Mouse (Mus musculus) testis, adult 2 months (tissue): ENCODE data around the gene Sgsm2.

Experiments used
- CTCF ChIP-seq: fragments of 200-500 bp; IDR thresholded peaks from 2 replicates; pipeline ENCODE4 v1.5.1; 2012; ENCODE audit warnings: low read depth, mild to moderate bottlenecking, inconsistent platforms, low read length, moderate library complexity; ENCODE audit not compliant: control insufficient read depth, insufficient read depth, insufficient replicate concordance
- POLR2A ChIP-seq: fragments of 200-500 bp; IDR thresholded peaks from 2 replicates; pipeline ENCODE4 v1.6.1; 2012; ENCODE audit warnings: low read depth, mild to moderate bottlenecking, inconsistent platforms, low read length, moderate library complexity; ENCODE audit not compliant: control insufficient read depth

GRCm38 (mm10) chr11:74919249-74919648, 22.4 kb upstream of the Sgsm2 start:
- TF ChIP-seq CTCF (no peak), POLR2A (no peak)
